Mouse (Mus musculus): ENCODE measurements around the gene Mmp10. TPM values are rescaled to one million over a fixed set of nuclear protein-coding genes. Genes with fewer than 3 reads are reported as not detected.

Gene Mmp10
- not detected in 2 replicates for polyA plus RNA-seq (2014; fragmentation: Nextera tagmentation; extraction: Ambion mirVana)

GRCm38 (mm10) chr9:7502051-7502450, at the start of gene Mmp10:
TSS of gene Mmp10 (plus strand) at chr9:7502352.
- ATAC-seq (ENCODE audit: insufficient number of reproducible peaks, insufficient read depth, low FRiP score, low read depth): no peak
- H3K9ac ChIP-seq (ENCODE audit: low read length): no peak within 1 kb of the TSS
- no peaks in the 10 kb centered on the region for H3K27me3 ChIP-seq (ENCODE audit: control insufficient read depth, insufficient read depth, low read length)
- H3K4me2 ChIP-seq (ENCODE audit: low read length): no peak within 1 kb of the TSS
- no peak within 1 kb of the TSS for H3K4me3 ChIP-seq (ENCODE audit: control insufficient read depth in 1 of 2, insufficient read depth in 1 of 2, low read depth in 1 of 2, low read length in 2 of 2)
- 76% methylated on average over 3 of the region's 3 CpGs for WGBS
- no peaks in the 10 kb centered on the region for H3K36me3 ChIP-seq (ENCODE audit: control insufficient read depth, insufficient read depth, low read length)
- no peak within 1 kb of the TSS for H3K27ac ChIP-seq (replicated peaks in 1 of 2; ENCODE audit: control insufficient read depth in 1 of 2, insufficient read depth in 1 of 2, low read depth in 2 of 2, low read length in 2 of 2)
- H3K4me1 ChIP-seq (ENCODE audit: control insufficient read depth in 2 of 2, insufficient read depth in 2 of 2, low read length in 2 of 2): no peaks in the 10 kb centered on the region
- no peaks in the 10 kb centered on the region for H3K9me3 ChIP-seq (ENCODE audit: control insufficient read depth, low read length)

- Histone ChIP-seq H3K9me3 (ENCODE audit: control insufficient read depth, low read length) (no peaks in the 10 kb centered on the region), H3K4me1 (ENCODE audit: control insufficient read depth in 2 of 2, insufficient read depth in 2 of 2, low read length in 2 of 2) (no peaks in the 10 kb centered on the region), H3K27me3 (ENCODE audit: control insufficient read depth, insufficient read depth, low read length) (no peaks in the 10 kb centered on the region), H3K36me3 (ENCODE audit: control insufficient read depth, insufficient read depth, low read length) (no peaks in the 10 kb centered on the region), H3K4me3 (ENCODE audit: control insufficient read depth in 1 of 2, insufficient read depth in 1 of 2, low read depth in 1 of 2, low read length in 2 of 2) (no peak overlapping the region), H3K4me2 (ENCODE audit: low read length) (no peak overlapping the region), H3K27ac (replicated peaks in 1 of 2; ENCODE audit: control insufficient read depth in 1 of 2, insufficient read depth in 1 of 2, low read depth in 2 of 2, low read length in 2 of 2) (no peak overlapping the region), H3K9ac (ENCODE audit: low read length) (no peak overlapping the region)
- no peak for ATAC-seq (ENCODE audit: insufficient number of reproducible peaks, insufficient read depth, low FRiP score, low read depth)
- WGBS: 90% methylated on average over 2 of the region's 2 CpGs
Measured at GRCm38 (mm10) chr9:7453302-7453701, 48.9 kb upstream of the Mmp10 start.

GRCm38 (mm10) chr9:7470262-7470661, 31.9 kb upstream of the Mmp10 start:
- Histone ChIP-seq H3K36me3 (ENCODE audit: control insufficient read depth, insufficient read depth, low read length) (no peaks in the 10 kb centered on the region), H3K27ac (replicated peaks in 1 of 2; ENCODE audit: control insufficient read depth in 1 of 2, insufficient read depth in 1 of 2, low read depth in 2 of 2, low read length in 2 of 2) (no peak overlapping the region), H3K4me2 (ENCODE audit: low read length) (no peak overlapping the region), H3K4me1 (ENCODE audit: control insufficient read depth in 2 of 2, insufficient read depth in 2 of 2, low read length in 2 of 2) (no peaks in the 10 kb centered on the region), H3K9me3 (ENCODE audit: control insufficient read depth, low read length) (no peaks in the 10 kb centered on the region), H3K27me3 (ENCODE audit: control insufficient read depth, insufficient read depth, low read length) (no peaks in the 10 kb centered on the region), H3K9ac (ENCODE audit: low read length) (no peak overlapping the region), H3K4me3 (ENCODE audit: control insufficient read depth in 1 of 2, insufficient read depth in 1 of 2, low read depth in 1 of 2, low read length in 2 of 2) (no peak overlapping the region)
- WGBS: 92% methylated on average over 1 of the region's 1 CpGs
- ATAC-seq (ENCODE audit: insufficient number of reproducible peaks, insufficient read depth, low FRiP score, low read depth): no peak

- Histone ChIP-seq H3K9me3 (ENCODE audit: control insufficient read depth, low read length) (no peaks in the 10 kb centered on the region), H3K27me3 (ENCODE audit: control insufficient read depth, insufficient read depth, low read length) (no peaks in the 10 kb centered on the region), H3K4me2 (ENCODE audit: low read length) (no peak overlapping the region), H3K27ac (replicated peaks in 1 of 2; ENCODE audit: control insufficient read depth in 1 of 2, insufficient read depth in 1 of 2, low read depth in 2 of 2, low read length in 2 of 2) (no peak overlapping the region), H3K9ac (ENCODE audit: low read length) (no peak overlapping the region), H3K4me1 (ENCODE audit: control insufficient read depth in 2 of 2, insufficient read depth in 2 of 2, low read length in 2 of 2) (no peaks in the 10 kb centered on the region), H3K36me3 (ENCODE audit: control insufficient read depth, insufficient read depth, low read length) (no peaks in the 10 kb centered on the region), H3K4me3 (ENCODE audit: control insufficient read depth in 1 of 2, insufficient read depth in 1 of 2, low read depth in 1 of 2, low read length in 2 of 2) (no peak overlapping the region)
- WGBS: 62% methylated on average over 5 of the region's 5 CpGs
- no peak for ATAC-seq (ENCODE audit: insufficient number of reproducible peaks, insufficient read depth, low FRiP score, low read depth)
Measured at GRCm38 (mm10) chr9:7483684-7484394, 18.3 kb upstream of the Mmp10 start.

- H3K27me3 ChIP-seq (ENCODE audit: control insufficient read depth, insufficient read depth, low read length): no peaks in the 10 kb centered on the region
- no peak overlapping the region for H3K4me3 ChIP-seq (ENCODE audit: control insufficient read depth in 1 of 2, insufficient read depth in 1 of 2, low read depth in 1 of 2, low read length in 2 of 2)
- H3K9me3 ChIP-seq (ENCODE audit: control insufficient read depth, low read length): no peaks in the 10 kb centered on the region
- no peaks in the 10 kb centered on the region for H3K36me3 ChIP-seq (ENCODE audit: control insufficient read depth, insufficient read depth, low read length)
- no peak overlapping the region for H3K27ac ChIP-seq (replicated peaks in 1 of 2; ENCODE audit: control insufficient read depth in 1 of 2, insufficient read depth in 1 of 2, low read depth in 2 of 2, low read length in 2 of 2)
- no peak overlapping the region for H3K4me2 ChIP-seq (ENCODE audit: low read length)
- 82% methylated on average over 3 of the region's 3 CpGs for WGBS
- no peaks in the 10 kb centered on the region for H3K4me1 ChIP-seq (ENCODE audit: control insufficient read depth in 2 of 2, insufficient read depth in 2 of 2, low read length in 2 of 2)
- ATAC-seq (ENCODE audit: insufficient number of reproducible peaks, insufficient read depth, low FRiP score, low read depth): no peak
- H3K9ac ChIP-seq (ENCODE audit: low read length): no peak overlapping the region
Measured at GRCm38 (mm10) chr9:7501138-7501537, 1.0 kb upstream of the Mmp10 start.

GRCm38 (mm10) chr9:7507321-7507876, 5.2 kb downstream of the Mmp10 start:
- H3K27me3 ChIP-seq (ENCODE audit: control insufficient read depth, insufficient read depth, low read length): no peaks in the 10 kb centered on the region
- no peaks in the 10 kb centered on the region for H3K4me1 ChIP-seq (ENCODE audit: control insufficient read depth in 2 of 2, insufficient read depth in 2 of 2, low read length in 2 of 2)
- no peak overlapping the region for H3K27ac ChIP-seq (replicated peaks in 1 of 2; ENCODE audit: control insufficient read depth in 1 of 2, insufficient read depth in 1 of 2, low read depth in 2 of 2, low read length in 2 of 2)
- H3K9ac ChIP-seq (ENCODE audit: low read length): no peak overlapping the region
- WGBS: 71% methylated on average over 7 of the region's 7 CpGs
- H3K4me3 ChIP-seq (ENCODE audit: control insufficient read depth in 1 of 2, insufficient read depth in 1 of 2, low read depth in 1 of 2, low read length in 2 of 2): no peak overlapping the region
- H3K36me3 ChIP-seq (ENCODE audit: control insufficient read depth, insufficient read depth, low read length): no peaks in the 10 kb centered on the region
- ATAC-seq (ENCODE audit: insufficient number of reproducible peaks, insufficient read depth, low FRiP score, low read depth): no peak
- no peaks in the 10 kb centered on the region for H3K9me3 ChIP-seq (ENCODE audit: control insufficient read depth, low read length)
- H3K4me2 ChIP-seq (ENCODE audit: low read length): no peak overlapping the region

- 83% methylated on average over 10 of the region's 10 CpGs for WGBS
- no peak overlapping the region for H3K27ac ChIP-seq (replicated peaks in 1 of 2; ENCODE audit: control insufficient read depth in 1 of 2, insufficient read depth in 1 of 2, low read depth in 2 of 2, low read length in 2 of 2)
- no peak for ATAC-seq (ENCODE audit: insufficient number of reproducible peaks, insufficient read depth, low FRiP score, low read depth)
- H3K9me3 ChIP-seq (ENCODE audit: control insufficient read depth, low read length): no peaks in the 10 kb centered on the region
- H3K27me3 ChIP-seq (ENCODE audit: control insufficient read depth, insufficient read depth, low read length): no peaks in the 10 kb centered on the region
- no peak overlapping the region for H3K4me3 ChIP-seq (ENCODE audit: control insufficient read depth in 1 of 2, insufficient read depth in 1 of 2, low read depth in 1 of 2, low read length in 2 of 2)
- no peaks in the 10 kb centered on the region for H3K36me3 ChIP-seq (ENCODE audit: control insufficient read depth, insufficient read depth, low read length)
- H3K9ac ChIP-seq (ENCODE audit: low read length): no peak overlapping the region
- H3K4me2 ChIP-seq (ENCODE audit: low read length): no peak overlapping the region
- H3K4me1 ChIP-seq (ENCODE audit: control insufficient read depth in 2 of 2, insufficient read depth in 2 of 2, low read length in 2 of 2): no peaks in the 10 kb centered on the region
Measured at GRCm38 (mm10) chr9:7509619-7510233, 7.6 kb downstream of the Mmp10 start.

Data from heart, embryonic 14.5 days (tissue).